Mouse (Mus musculus) kidney, embryonic 15.5 days (tissue): ENCODE measurements around the gene Crbn. TPM values are rescaled to one million over a fixed set of nuclear protein-coding genes. Genes with fewer than 3 reads are reported as not detected.

Experiments
- ATAC-seq: fragments of 200-750 bp; cut with Nextera tagmentation; replicated peaks from 2 replicates; pipeline ENCODE4 v1.8.0; 2017; ENCODE audit warnings: moderate TSS enrichment; ENCODE audit not compliant: low FRiP score
- H3K27ac ChIP-seq: fragments of 300-500 bp; sonication (generic); 2 replicates; pipeline ENCODE4 v1.5.1; 2015; ENCODE audit warnings: mild to moderate bottlenecking, inconsistent platforms
- H3K27me3 ChIP-seq: fragments of 300-500 bp; sonication (generic); 2 replicates; pipeline ENCODE4 v1.6.1; 2015; ENCODE audit warnings: inconsistent platforms
- H3K36me3 ChIP-seq: fragments of 300-500 bp; sonication (generic); 2 replicates; pipeline ENCODE4 v1.6.1; 2015; ENCODE audit warnings: inconsistent platforms
- H3K4me1 ChIP-seq: fragments of 300-500 bp; sonication (generic); 2 replicates; pipeline ENCODE4 v1.6.1; 2015; ENCODE audit warnings: inconsistent platforms
- H3K4me2 ChIP-seq: fragments of 300-500 bp; sonication (generic); 2 replicates; pipeline ENCODE4 v1.6.1; 2015; ENCODE audit warnings: moderate library complexity, mild to moderate bottlenecking, inconsistent platforms
- H3K4me3 ChIP-seq: fragments of 300-500 bp; sonication (generic); replicated peaks from 2 replicates; pipeline ENCODE4 v1.5.1; 2015; ENCODE audit warnings: mild to moderate bottlenecking, inconsistent platforms
- H3K9ac ChIP-seq: fragments of 300-500 bp; sonication (generic); 2 replicates; pipeline ENCODE4 v1.6.1; 2015; ENCODE audit warnings: mild to moderate bottlenecking, inconsistent platforms
- H3K9me3 ChIP-seq: fragments of 300-500 bp; sonication (generic); replicated peaks from 2 replicates; pipeline ENCODE4 v1.6.1; 2016; ENCODE audit warnings: inconsistent platforms
- WGBS: fragments of 180-500 bp; shearing (Covaris S2); methylation state at CpG from one replicate; pipeline ENCODE4 v1.1.7; 2015; ENCODE audit warnings: mixed read lengths; 5-methylcytosine and 5-hydroxymethylcytosine counted together
- polyA plus RNA-seq: library from polyadenylated mRNA; unstranded; fragments of >200 nt; fragmentation: Nextera tagmentation; extraction: Ambion mirVana; gene quantifications from 2 replicates; pipeline ENCODE4 v1.2.1, GENCODE M21; 2015

The Crbn gene
- polyA plus RNA-seq, 1 experiment from 2014 or later: 47.2 TPM

DNA sequence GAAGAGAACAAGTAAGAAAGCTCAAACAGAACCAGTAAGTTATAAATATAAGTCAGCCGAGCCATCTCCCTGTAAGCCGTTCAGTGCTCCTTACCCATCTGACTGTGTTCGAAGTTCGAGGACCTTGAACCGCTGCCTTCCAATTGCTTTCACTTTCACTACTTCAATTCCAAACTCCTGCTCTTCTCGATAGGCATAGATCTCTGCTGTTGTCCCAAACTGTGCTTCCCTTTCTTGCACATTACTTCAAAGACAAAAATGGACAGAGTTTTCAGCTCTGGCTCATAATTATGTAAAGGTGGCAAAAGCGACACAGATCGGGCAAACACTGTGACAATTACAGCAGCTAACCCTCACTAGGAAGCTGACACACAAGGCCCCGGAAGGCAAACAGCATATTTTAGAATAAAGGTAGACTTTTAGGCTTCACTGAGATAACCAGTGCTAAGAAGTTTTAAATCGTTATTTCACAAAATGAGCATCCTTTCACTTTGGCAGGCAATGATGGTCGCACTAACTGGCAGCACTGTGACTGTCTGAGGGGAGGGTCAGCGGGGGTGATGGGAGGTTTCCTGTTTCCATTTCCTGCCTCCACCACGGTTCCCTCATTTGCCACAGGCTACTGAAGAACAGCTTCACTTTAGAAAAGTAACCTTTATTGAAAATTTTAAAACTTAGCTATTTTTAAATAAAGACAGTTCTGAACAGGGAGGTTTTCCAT lies 5.6 kb downstream of the Crbn start:
- no peak for ATAC-seq
- Histone ChIP-seq H3K4me1 (peaks cover 10% of the 10 kb centered on the region), H3K9ac (no peak overlapping the region), H3K36me3 (peaks cover 43% of the 10 kb centered on the region), H3K27me3 (no peaks in the 10 kb centered on the region), H3K4me2 (no peak overlapping the region), H3K9me3 (no peaks in the 10 kb centered on the region), H3K4me3 (no peak overlapping the region), H3K27ac (no peak overlapping the region)
- 82% methylated on average over 13 of the region's 13 CpGs for WGBS

DNA sequence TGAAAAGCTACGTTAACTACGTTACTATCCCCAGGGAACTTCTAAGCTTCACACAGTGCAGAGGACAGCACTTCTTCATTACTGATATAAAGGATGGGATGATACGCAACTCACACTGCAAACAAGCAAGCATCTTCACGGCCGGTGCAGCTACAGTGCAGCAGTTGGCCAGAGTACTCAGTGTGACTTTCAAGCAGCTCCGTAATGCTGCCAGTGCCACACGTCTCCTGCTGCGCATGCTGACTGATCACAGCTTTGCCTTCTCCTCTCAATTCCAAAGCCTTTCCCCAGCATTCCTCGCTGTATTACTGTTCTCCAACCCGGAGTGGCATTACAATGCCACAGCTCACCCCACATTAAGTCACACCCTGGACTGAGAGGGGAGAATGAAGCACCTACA lies 6.3 kb downstream of the Crbn start:
- no peak for ATAC-seq
- peaks cover 3% of the 10 kb centered on the region for H3K4me1 ChIP-seq
- 93% methylated on average over 10 of the region's 10 CpGs for WGBS
- no peak overlapping the region for H3K4me2 ChIP-seq
- no peaks in the 10 kb centered on the region for H3K9me3 ChIP-seq
- no peak overlapping the region for H3K27ac ChIP-seq
- no peak overlapping the region for H3K9ac ChIP-seq
- no peaks in the 10 kb centered on the region for H3K27me3 ChIP-seq
- no peak overlapping the region for H3K4me3 ChIP-seq
- peaks cover 49% of the 10 kb centered on the region for H3K36me3 ChIP-seq

DNA sequence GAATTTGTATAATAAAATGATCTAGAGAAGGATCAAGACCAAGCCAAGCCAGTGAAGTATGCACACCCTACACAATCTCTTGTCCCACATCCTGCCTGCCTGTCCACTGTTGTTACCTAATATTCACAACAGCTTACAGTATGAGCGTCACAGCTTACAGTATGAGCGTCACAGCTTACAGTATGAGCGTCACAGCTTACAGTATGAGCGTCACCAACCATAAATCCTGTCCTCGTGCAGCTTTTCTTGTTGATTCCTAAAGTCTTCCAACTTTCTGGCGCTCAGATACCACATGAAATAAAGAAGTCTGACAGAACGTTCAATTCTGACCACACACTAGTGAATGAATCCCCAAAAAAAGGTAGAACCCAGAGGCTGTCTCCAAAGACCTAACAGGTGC lies 6.8 kb downstream of the Crbn start:
- no peaks in the 10 kb centered on the region for H3K27me3 ChIP-seq
- no peak overlapping the region for H3K4me2 ChIP-seq
- no peak overlapping the region for H3K9ac ChIP-seq
- H3K4me1 ChIP-seq: no peaks in the 10 kb centered on the region
- H3K27ac ChIP-seq: no peak overlapping the region
- no peak overlapping the region for H3K4me3 ChIP-seq
- H3K36me3 ChIP-seq: peaks cover 54% of the 10 kb centered on the region
- H3K9me3 ChIP-seq: no peaks in the 10 kb centered on the region
- no peak for ATAC-seq
- 92% methylated on average over 7 of the region's 7 CpGs for WGBS

DNA sequence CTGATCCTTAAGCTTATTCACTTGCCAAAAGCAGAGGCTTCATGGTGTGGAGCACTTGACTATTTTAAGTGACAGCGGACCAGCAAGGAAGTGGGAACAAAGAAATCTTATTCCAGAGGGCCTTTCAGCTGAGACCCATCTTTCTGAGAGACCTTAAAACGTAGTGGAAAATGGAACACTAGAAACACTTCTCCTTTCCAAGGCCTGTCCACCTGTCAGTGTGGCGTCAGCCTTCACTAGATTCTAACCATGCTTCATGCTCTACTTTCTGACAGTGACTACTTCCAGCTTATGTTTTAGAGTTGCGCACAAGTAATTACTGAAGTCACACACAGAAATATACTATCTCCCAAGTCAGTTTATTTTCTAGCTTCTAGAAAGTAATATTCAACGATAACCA lies 7.4 kb downstream of the Crbn start:
- WGBS: 93% methylated on average over 5 of the region's 5 CpGs
- ATAC-seq: no peak
- Histone ChIP-seq H3K27ac (no peak overlapping the region), H3K27me3 (no peaks in the 10 kb centered on the region), H3K4me3 (no peak overlapping the region), H3K9ac (no peak overlapping the region), H3K9me3 (no peaks in the 10 kb centered on the region), H3K4me2 (no peak overlapping the region), H3K4me1 (no peaks in the 10 kb centered on the region), H3K36me3 (peaks cover 58% of the 10 kb centered on the region)

DNA sequence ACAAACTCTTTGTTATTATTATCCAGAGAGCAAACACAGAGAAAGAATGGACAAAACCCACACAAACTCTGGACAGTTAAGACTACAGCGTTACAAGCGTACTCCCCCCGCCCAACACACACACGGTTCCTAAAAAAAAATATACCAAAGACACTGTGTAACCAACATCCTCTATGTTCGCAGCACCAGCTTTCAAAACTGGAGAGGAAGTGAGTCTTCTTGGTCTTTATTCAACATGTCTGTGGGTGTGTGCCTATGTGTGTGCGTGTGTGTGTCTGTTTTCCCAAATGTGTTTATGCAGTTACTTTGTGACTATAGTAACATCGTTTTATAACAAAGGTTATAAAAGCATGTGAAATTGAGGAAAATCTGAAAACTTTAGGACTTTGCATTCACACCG lies 8.4 kb downstream of the Crbn start:
- H3K9ac ChIP-seq: no peak overlapping the region
- WGBS: 93% methylated on average over 8 of the region's 8 CpGs
- H3K36me3 ChIP-seq: peaks cover 67% of the 10 kb centered on the region
- no peaks in the 10 kb centered on the region for H3K27me3 ChIP-seq
- no peak overlapping the region for H3K4me3 ChIP-seq
- no peaks in the 10 kb centered on the region for H3K4me1 ChIP-seq
- H3K27ac ChIP-seq: no peak overlapping the region
- no peak overlapping the region for H3K4me2 ChIP-seq
- no peaks in the 10 kb centered on the region for H3K9me3 ChIP-seq
- no peak for ATAC-seq

DNA sequence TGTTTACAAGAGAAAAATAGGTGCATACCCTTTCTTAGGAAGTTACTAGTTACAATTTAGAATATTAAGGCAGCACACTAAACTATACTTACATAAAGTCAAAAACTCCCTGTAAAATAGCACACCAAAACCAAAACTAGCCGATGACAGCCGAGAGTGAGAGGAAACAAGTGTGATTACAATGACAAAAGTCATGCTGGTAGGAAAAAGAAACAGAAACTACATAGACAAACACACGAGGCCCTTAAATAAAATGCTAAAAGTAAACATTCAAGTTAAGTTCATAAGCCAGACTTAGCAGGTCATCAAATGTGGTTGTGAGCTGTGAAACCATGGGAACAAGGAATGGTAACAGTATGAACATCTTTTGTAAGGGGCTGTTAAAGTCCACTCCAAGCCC lies 12.7 kb downstream of the Crbn start:
- H3K9me3 ChIP-seq: no peaks in the 10 kb centered on the region
- no peak overlapping the region for H3K9ac ChIP-seq
- no peaks in the 10 kb centered on the region for H3K27me3 ChIP-seq
- no peaks in the 10 kb centered on the region for H3K4me1 ChIP-seq
- WGBS: 91% methylated on average over 3 of the region's 3 CpGs
- H3K4me2 ChIP-seq: no peak overlapping the region
- no peak for ATAC-seq
- no peak overlapping the region for H3K27ac ChIP-seq
- H3K36me3 ChIP-seq: peaks cover 56% of the 10 kb centered on the region
- H3K4me3 ChIP-seq: no peak overlapping the region

DNA sequence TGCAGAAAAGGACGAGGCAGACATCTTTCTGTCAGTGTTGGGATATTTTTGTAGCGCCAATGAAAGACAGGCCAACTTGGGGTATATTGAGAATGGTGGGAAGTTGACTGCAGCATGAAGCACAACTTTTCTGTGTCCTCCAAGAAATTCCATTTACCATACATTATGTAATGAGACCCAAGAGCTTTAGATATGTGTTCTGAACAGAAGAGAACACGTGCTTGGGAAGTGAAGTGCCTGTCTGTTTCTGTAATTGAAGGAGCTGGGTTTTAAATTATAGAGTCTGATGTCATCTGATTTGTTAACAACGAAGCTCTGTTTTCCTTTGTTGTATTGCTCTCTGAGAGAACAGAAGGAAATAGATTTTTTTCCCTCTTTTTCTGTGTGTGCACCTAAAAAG lies 29.8 kb downstream of the Crbn start:
- H3K36me3 ChIP-seq: peaks cover 33% of the 10 kb centered on the region
- H3K9ac ChIP-seq: peak overlapping the region; percentile 71
- H3K27ac ChIP-seq: no peak overlapping the region
- H3K9me3 ChIP-seq: no peaks in the 10 kb centered on the region
- H3K4me1 ChIP-seq: peaks cover 10% of the 10 kb centered on the region
- H3K4me2 ChIP-seq: peak overlapping the region; percentile 87
- peak overlapping the region; percentile 89 for H3K4me3 ChIP-seq
- no peaks in the 10 kb centered on the region; the same call in 1 of the 2 replicates for H3K27me3 ChIP-seq
- ATAC-seq: no peak
- WGBS: 34% methylated on average over 4 of the region's 4 CpGs

DNA sequence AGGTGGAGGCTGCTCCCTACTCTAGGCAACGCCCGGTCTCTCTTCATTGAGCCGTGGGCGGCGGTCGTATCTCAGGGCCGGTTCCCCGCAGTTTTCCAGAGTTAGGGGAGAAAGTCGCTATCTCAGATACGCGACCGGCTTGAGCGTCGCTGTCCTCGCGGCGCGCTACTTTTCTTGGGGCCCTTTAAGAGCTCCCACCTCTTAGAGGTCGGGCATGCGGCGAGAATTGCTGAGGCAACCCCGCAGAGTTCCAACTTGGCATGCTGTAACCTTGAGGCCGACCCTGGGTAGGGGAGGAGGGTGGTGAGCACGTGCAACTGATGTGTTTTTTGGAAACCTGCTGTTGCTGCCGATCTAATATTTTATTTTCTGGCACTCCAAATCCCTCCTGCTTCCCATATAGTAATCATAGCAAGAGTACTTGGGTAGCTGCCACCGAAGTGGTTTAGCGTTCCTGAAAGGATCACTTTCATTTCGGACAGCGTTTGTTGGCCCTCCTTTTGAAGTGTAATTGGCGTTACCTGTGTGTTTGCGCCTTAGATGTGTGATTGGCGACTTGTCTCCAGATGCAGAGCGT lies 30.5 kb downstream of the Crbn start:
- no peaks in the 10 kb centered on the region for H3K9me3 ChIP-seq
- H3K4me3 ChIP-seq: peak overlapping the region; percentile 89
- ATAC-seq: peak; percentile 86
- 1% methylated on average over 33 of the region's 33 CpGs for WGBS
- H3K36me3 ChIP-seq: peaks cover 29% of the 10 kb centered on the region
- peak overlapping the region; percentile 87 for H3K4me2 ChIP-seq
- H3K4me1 ChIP-seq: peaks cover 10% of the 10 kb centered on the region
- peak overlapping the region; percentile 71 for H3K9ac ChIP-seq
- no peaks in the 10 kb centered on the region; the same call in 1 of the 2 replicates for H3K27me3 ChIP-seq
- H3K27ac ChIP-seq: peak overlapping the region; percentile 48; the same call in 1 of the 2 replicates

DNA sequence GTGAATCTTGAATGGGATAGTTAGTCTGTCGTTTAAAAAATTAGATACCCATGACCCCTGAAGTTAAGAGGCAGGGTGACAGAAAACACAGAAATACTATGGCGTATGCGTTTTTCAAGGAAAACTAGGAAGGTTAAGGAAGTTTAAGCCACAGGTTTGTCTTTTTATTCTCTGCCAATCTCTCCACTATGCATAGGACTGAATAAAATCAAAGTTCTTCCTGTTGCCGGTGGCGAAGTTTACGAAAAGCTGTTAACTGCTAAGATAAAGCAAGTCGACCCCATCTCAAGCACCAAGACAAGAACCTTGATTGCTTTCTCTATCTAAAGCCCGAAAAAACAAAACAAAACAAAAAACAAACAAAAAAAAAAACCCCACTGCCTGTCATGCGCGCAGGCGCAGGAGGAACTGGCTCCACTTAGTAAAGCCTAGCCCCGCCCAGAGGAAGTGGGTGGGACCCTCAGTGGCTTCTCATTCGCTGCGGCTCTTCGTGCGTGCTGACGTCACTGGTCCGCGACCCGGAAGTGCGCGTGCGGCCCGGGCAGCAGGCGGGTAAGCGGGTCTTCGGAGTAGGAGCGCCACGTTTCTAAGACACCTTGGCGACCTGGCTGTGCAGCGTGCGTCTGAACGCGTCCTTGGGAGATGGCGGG lies 31.1 kb downstream of the Crbn start, which contains the start of gene Trnt1:
Gene Trnt1, plus strand, starts transcription at position 481 of the 650 bp plus-strand sequence.
- Histone ChIP-seq H3K27me3 (no peaks in the 10 kb centered on the region; the same call in 1 of the 2 replicates), H3K27ac (peak within 1 kb of the TSS; percentile 48; the same call in 1 of the 2 replicates), H3K36me3 (peaks cover 25% of the 10 kb centered on the region), H3K4me3 (peak within 1 kb of the TSS; percentile 89), H3K4me2 (peak within 1 kb of the TSS; percentile 87), H3K4me1 (peaks cover 10% of the 10 kb centered on the region), H3K9ac (peak within 1 kb of the TSS; percentile 71), H3K9me3 (no peaks in the 10 kb centered on the region)
- peak; percentile 100 for ATAC-seq
- 9% methylated on average over 35 of the region's 35 CpGs for WGBS

DNA sequence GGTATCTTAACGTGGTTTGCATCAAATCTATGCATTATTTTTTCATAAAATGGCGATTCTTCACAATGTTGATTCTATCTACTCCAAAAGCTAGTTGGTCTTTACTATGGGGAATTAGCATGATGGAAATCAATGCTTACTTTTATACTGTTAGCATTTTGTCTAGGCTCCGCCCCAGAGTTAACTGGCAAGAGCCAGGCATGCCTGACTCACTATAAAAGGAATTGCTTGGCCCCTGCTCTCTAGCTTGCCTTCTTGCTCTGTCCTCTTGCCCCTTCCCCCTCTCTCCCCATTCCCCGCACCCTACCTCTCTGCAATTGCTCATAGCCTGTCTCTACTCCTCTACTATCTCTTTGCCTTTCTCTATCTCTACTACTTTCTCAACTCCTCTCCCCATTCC lies 33.1 kb downstream of the Crbn start:
- no peak overlapping the region for H3K4me3 ChIP-seq
- 79% methylated on average over 4 of the region's 4 CpGs for WGBS
- ATAC-seq: no peak
- H3K4me1 ChIP-seq: peaks cover 10% of the 10 kb centered on the region
- H3K27ac ChIP-seq: no peak overlapping the region
- no peak overlapping the region for H3K9ac ChIP-seq
- H3K27me3 ChIP-seq: no peaks in the 10 kb centered on the region; the same call in 1 of the 2 replicates
- H3K4me2 ChIP-seq: no peak overlapping the region
- peaks cover 6% of the 10 kb centered on the region; the same call in 1 of the 2 replicates for H3K36me3 ChIP-seq
- H3K9me3 ChIP-seq: no peaks in the 10 kb centered on the region

DNA sequence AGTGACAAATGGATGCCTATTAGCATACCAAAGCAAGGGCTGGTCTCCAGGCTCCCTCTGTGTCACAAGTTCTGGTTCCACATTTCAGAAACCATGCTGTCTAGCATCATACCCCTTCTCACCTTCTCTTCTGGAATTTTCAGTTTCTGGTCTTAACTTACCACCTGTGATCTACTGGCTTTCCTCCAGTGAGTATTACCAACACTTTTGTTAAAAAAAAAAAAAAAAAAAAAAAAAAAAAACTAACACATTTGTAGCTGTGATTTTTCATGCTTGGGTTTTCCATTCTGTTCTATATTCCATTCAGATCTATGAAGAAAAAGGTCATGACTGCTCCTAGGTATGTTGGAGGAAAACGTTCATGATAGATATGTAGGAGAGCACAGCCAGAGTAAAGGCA lies 34.0 kb downstream of the Crbn start:
- 77% methylated on average over 1 of the region's 1 CpGs for WGBS
- no peak for ATAC-seq

DNA sequence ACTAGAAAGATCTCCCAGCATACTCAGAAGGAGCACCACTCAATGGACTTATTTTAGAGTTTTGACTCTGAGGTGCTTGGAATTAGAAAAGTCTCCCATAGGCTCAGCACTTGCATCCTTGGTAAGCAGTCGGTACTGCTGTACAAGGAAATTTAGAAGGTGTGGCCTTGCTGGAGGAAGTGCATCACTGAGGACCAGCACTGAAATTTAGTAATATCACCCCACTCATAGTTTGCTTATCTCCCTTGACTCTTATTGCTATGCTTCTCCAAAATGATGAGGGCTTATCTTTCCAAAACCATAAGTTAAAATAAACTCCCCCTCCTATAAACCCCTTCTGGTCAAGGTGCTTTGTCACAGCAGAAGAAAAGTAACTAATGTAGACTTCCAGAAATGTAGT lies 38.4 kb downstream of the Crbn start:
- Histone ChIP-seq H3K36me3 (no peaks in the 10 kb centered on the region), H3K9ac (no peak overlapping the region), H3K4me2 (no peak overlapping the region), H3K4me1 (no peaks in the 10 kb centered on the region), H3K27me3 (no peaks in the 10 kb centered on the region), H3K27ac (no peak overlapping the region), H3K9me3 (no peaks in the 10 kb centered on the region), H3K4me3 (no peak overlapping the region)
- no peak for ATAC-seq
- WGBS: 70% methylated on average over 1 of the region's 1 CpGs

More for the DNA sequence above, 34.0 kb downstream of the Crbn start:
- H3K4me1 ChIP-seq: peaks cover 10% of the 10 kb centered on the region
- H3K4me2 ChIP-seq: no peak overlapping the region
- no peak overlapping the region for H3K27ac ChIP-seq
- H3K9me3 ChIP-seq: no peaks in the 10 kb centered on the region
- H3K4me3 ChIP-seq: no peak overlapping the region
- no peaks in the 10 kb centered on the region; the same call in 1 of the 2 replicates for H3K27me3 ChIP-seq
- no peaks in the 10 kb centered on the region for H3K36me3 ChIP-seq
- no peak overlapping the region for H3K9ac ChIP-seq
